Mouse (Mus musculus) retina, embryonic 14.5 days (tissue): ENCODE results near the gene Larp1b.
"Not testable (repeated sequence)": the region's sequence is repeated elsewhere in the genome, so short reads cannot be mapped to it uniquely, and the experiment has no call there.

Source experiments
- DNase-seq: peaks from one replicate; pipeline ENCODE4 v3.0.0-alpha.2; 2015; ENCODE audit warnings: low spot score

The Larp1b gene

DNA sequence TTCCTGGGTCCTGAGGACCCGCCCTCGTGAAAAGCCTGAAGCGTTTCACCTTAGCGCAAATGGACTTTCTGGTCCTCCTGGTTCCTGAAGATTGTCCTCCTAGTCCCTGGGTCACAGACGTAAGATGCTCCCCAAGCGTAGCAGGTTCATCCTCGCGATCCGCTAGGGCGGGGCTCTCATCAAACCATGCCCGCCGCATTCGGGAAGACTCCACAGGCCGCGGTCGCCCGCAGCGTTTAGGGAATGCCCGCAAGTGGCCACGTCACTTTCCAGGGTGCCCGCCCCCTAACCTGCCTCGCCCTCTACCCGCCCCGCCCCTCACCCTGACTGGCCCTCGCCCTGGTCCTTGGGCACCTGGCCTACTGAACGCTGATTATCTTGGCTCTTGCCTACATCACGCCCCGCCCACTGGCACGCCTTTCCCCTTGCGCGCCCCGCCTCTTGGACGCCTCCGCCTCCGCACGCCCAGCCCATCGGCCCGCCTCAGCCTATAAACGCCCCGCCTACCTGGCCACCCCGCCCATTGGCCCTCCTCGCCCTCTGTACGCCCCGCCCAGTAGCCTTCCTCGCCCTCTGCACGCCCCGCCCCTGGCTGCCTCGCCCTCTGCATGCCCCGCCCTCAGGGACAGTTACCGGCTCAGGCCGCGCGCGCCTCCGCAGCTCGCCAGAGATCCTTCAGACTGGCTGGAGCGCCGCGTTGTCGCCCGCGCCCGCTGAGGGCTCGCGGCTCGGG lies at the start of gene Larp1b:
Gene Larp1b, plus strand, starts transcription at position 659 of the 733 bp plus-strand sequence.
- DNase-seq, result peak; percentile 99

DNA sequence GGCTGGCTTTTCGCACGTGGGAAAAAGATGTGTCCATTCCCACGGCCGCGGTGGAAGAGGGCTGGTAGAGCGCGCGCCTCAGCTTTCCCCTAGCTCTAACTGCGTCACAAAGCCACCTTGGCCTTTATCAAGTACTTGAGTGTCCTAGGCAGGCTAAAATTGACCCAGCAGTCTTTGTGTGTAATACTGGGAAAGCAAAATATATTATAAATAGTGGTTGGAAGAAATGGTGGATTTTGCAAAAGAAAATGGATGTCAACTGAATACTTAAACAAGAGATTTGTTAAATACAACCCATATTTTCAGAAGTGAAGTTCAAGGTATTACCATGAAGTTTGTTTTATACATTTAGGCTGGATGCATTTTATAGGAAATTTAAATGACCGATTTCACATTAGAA lies 47.2 kb upstream of the Larp1b start, which contains the start of gene 1700034I23Rik:
Gene 1700034I23Rik, minus strand, starts transcription at position 101 of the 400 bp plus-strand sequence.
- not testable (repeated sequence) for DNase-seq

GRCm38 (mm10) chr3:40938189-40938588 lies 11.4 kb upstream of the Larp1b start:
- DNase-seq, result no peak

GRCm38 (mm10) chr3:40938592-40938991 lies 11.0 kb upstream of the Larp1b start:
- DNase-seq, result no peak

DNA sequence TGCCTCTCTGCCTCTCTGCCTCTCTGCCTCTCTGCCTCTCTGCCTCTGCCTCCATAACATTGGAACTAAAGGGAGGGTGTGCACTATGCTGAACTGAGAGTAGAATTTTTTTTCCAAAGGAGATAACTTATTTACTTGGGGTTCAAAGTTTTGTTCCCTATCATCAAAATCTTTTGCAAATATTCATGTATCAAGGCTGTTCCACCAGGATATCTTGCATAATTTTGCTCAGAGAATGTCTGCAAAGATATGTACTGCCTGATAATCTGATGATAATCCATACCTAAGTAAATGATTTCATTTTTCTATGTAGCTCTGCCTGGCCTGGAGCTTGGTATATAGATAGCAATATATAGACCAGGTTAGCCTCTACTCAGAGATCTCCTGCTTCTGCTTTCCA lies 10.6 kb upstream of the Larp1b start:
- DNase-seq, result no peak

DNA sequence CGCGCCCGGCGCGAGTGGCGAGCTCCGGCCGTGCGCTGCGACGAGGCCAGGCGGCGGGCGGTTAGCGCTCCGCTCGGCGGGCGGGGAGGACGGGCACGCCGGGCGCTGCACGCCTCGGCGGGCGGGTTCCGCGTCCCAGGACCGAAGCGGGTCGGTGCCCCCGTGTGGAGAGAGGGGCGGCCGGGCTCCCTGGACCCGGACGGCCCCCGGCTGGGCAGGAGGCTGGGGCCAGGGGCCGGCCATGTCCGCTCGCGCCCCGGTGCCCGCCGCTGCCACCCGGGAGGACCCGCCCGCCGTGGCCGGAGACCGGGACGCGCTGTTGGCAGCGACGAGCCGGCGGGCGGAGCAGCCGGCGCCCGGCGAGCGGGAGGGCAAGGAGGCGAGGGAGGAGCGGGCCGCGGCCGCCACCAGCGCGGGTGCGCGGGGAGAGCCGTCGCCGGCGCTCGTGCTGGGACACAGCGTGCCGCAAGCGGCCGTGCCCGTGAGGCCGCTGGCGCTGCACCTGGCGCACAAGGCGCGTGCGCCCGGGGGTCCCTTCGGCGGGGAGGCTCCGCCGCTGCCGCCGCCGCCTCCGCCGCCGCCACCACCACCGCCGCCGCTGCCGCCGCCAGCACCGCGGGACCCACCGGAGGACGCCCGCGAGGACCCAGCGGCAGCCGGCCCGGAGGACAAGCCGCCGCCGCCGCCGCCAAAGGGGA lies 424 bp downstream of the Larp1b start:
- peak; percentile 45 for DNase-seq

GRCm38 (mm10) chr3:40950601-40951201 lies 1.1 kb downstream of the Larp1b start:
- DNase-seq, result peak; percentile 58

- peak; percentile 57 for DNase-seq
Observed at GRCm38 (mm10) chr3:40951365-40951764, 1.7 kb downstream of the Larp1b start.

DNA sequence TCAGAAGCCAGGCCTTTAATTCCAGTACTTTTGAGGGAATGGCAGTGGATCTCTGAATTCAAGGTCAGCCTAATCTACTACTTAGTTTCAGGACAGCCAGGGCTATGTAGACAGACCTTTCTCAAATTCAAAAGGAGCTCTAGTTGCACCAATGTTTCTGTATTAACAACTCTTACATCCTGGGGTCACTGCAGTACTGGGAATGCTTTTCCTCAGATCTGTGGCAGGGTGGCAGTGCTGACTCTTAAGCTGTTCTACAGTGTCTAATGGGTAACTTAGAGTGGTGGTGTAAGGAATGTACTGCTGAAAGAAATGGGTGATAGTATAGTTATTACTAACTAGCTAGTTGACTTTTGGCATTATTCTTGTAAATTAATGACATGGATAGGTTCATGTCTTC lies 3.0 kb downstream of the Larp1b start:
- DNase-seq, result no peak

DNA sequence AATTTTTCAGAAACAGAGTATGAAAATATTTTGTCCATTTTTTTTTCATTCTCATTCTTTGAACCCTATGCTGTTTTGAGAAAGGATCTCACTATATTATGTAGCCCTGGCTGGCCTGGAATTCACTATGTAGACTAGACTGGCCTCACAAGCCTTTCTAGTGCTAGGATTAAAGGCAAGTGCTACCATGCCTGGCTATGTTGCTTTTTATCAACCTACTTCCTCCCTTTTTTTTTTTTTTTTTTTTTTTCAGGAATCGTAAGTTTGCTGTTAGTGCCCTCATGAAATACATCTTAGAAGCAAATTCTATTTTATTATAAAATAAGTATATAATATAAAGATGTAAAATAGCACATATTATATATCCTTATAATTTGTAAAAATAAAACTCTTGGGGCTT lies 5.2 kb downstream of the Larp1b start:
- DNase-seq, result no peak

GRCm38 (mm10) chr3:40958831-40959230 lies 9.2 kb downstream of the Larp1b start:
- no peak for DNase-seq

GRCm38 (mm10) chr3:40980758-40981157 lies 31.1 kb downstream of the Larp1b start:
- no peak for DNase-seq

DNA sequence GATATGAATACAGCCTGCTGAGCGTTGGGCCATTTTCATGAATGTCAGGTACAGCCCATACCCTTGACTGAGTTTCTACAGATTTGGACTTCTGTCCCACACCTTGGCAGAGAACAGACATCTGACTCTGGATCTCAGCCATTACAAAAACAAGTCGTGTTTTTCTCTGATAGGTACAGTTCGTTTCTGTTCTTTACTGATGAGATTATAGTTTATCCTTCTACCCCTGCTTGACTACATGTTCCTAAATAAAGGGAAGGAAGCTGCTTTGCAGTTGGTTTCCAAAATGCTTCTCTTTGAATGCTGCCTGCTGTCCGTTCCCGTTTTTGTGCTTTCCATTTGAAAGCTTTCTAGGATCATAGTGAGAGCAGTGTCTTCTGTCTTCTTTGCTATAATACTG lies 37.9 kb downstream of the Larp1b start:
- DNase-seq, result no peak

- peak; percentile 26 for DNase-seq
Observed at GRCm38 (mm10) chr3:40988722-40989121, 39.1 kb downstream of the Larp1b start.

DNA sequence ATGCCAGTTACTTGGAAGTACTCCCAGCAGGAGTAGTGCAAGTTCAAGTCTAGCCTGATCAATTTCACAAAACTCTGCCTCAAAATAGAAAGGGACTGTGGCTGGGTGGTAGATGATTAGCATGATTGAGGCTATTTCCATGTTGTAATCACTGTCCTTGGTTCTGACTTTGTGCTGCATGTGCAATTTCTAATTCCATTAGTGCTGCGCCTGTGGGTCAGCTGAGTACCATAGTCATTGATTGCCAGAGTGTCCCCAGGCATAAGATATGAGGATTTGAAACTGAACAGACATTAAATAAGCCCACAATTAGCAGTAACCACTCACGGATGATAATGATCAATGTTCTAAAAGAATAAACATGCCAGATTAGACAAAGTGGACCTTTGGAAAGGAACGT lies 41.9 kb downstream of the Larp1b start:
- no peak for DNase-seq

DNA sequence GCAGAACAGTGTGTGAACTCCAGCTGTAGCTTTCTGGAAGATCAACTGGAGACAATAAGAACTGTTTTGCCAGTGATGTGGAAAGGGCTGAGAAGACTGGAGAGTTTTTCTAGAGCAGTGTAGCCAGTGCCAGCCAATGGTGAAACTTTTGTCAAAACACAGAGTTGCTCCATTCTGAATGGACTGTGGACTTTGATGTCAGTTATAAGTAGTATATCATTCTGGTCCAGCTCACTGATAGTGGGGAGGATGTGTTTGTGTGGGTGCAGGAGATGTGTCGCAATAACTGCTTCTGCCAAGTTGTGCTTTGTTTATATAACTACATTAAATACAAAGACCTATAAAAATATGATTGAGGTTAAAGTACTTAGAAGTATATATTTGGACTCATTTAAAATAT lies 45.5 kb downstream of the Larp1b start:
- DNase-seq, result no peak

DNA sequence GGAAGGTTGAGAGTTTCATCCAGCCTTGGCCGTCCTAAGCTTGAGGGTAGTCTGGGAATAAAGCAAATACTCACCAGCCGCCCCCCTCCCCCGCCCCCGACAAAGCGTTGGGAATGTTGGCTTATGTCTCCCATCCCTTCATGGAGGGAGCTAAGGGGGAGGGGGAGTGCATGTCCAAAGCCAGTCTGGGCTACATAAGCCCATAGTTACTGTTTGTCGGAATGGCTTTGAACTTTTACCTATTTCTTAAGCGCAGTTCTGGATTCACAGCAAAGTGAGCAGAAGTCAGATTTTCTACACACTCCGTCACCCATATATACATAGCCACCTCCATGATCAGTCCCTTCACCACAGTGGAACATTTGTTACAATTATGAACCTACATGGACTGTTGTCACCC lies 59.7 kb downstream of the Larp1b start:
- DNase-seq, result no peak

DNA sequence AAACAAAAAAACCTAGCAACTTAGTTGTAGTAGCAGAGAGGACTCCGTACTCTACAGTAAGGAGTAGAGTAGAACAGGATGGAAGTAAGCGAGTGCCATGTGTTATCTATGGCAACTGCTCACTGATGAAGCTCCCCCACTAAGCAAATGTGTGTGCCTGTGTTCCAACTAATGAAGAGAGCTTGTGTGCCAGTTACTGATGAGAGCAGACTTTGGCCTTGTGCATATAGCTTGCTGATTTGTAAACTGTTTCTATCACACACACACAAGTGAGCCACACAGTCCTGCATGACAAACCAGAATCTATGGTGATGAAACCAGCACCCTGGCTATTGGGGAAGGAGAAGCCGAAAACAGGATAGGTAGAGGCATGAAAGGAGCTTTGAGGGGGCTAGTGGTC lies 60.4 kb downstream of the Larp1b start:
- DNase-seq, result no peak

DNA sequence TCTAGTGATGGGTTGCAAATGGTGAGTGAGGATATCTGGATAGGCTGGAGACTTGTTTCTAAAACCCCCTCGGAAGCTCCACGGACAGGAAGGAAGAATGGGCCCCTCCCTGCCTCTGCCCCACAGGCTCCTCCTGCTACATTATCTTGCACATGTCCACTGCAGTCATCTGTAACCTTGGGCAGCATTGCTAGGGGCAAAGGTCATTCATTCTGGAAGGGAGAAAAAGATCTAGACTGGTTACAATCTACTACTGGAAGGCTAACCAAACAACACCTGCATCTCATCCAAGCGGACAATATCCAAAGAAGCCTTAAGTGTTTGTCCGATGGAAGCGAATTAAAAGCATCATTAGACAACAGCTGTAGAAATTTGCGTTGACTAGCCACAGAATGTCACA lies 61.1 kb downstream of the Larp1b start:
- DNase-seq, result no peak

- DNase-seq, result no peak
Observed at GRCm38 (mm10) chr3:41012451-41012850, 62.8 kb downstream of the Larp1b start.

- DNase-seq, result no peak
Observed at GRCm38 (mm10) chr3:41014946-41015345, 65.3 kb downstream of the Larp1b start.

- no peak for DNase-seq
Observed at GRCm38 (mm10) chr3:41018022-41018608, 68.5 kb downstream of the Larp1b start.

- DNase-seq, result no peak
Observed at GRCm38 (mm10) chr3:41020687-41021086, 71.1 kb downstream of the Larp1b start.
